Mouse (Mus musculus) cerebellum, adult 2 months (tissue): ENCODE measurements around the gene Slc16a6.

ENCODE experiments used
- CTCF ChIP-seq: fragments of 200-500 bp; IDR thresholded peaks from 2 replicates; pipeline ENCODE4 v1.5.1; 2011; ENCODE audit warnings: low read depth, mild to moderate bottlenecking, control low read depth, low read length, moderate library complexity, borderline replicate concordance; ENCODE audit not compliant: insufficient read depth
- POLR2A ChIP-seq: fragments of 200-500 bp; IDR thresholded peaks from 2 replicates; pipeline ENCODE4 v1.6.1; 2011; ENCODE audit warnings: low read length, control low read depth, borderline replicate concordance; ENCODE audit not compliant: insufficient read depth

GRCm38 (mm10) chr11:109476653-109477052 lies 3.3 kb upstream of the Slc16a6 start:
- TF ChIP-seq POLR2A (no peak), CTCF (no peak)
